Mouse (Mus musculus): ENCODE measurements around the gene Greb1.

Greb1 gene

DNA sequence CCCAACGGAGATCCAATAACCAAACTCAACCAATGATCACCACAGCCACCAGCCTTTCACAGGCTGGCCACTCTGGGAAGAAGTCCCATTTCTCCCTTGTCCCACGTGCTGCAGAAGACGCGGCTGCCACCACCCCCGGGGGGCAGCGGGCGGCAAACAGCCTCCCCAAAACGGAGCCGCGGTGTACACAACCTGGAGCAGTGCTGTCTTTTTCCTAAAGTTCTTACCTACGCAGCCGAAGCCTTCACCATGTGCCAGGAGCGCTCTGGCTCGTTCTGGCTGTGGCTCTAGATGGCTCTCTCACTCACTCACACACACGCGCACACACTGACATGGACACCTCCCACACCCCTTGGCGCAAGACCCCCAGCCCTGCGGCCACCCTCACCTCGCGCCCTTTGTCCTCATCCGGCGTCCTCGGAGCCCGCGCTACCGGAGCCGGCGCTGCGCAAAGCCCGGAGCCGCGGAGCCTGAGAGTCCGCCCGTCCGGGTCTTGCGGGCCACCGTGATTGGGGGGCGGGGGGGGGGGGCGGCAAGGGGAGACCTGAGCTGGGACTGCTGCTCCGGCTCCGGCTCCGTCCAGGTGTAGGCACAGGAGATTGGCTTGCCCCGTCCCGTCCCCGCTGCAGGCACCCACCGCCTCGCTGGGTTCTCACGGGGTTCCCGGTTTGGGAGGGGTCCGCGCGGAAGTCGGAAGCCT lies at the start of gene Greb1:
Gene Greb1, minus strand, starts transcription at position 628 of the 700 bp plus-strand sequence.
- DNase-seq (ENCODE audit: low spot score in 2 of 2), result no peak

DNA sequence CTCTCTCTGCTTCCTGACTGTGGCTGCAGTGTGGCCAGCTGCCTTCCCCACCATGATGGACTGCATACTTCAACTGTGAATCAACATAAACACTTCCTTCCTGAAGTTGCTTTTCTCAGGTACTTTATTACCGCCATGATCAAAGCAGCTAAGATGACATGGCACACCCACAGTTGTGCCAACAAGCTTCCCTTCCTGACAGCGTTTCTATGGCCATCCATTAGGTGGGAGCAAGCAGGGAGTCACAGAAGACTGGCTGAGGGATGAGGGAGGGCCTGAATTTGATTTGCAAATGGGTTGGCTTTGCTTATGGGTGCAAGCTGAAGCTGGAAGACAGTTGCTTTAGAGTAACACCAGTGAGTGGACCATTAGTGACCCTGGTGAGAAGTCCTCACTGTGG lies 49.1 kb upstream of the Greb1 start:
- no peak for DNase-seq (ENCODE audit: low spot score in 2 of 2)

DNA sequence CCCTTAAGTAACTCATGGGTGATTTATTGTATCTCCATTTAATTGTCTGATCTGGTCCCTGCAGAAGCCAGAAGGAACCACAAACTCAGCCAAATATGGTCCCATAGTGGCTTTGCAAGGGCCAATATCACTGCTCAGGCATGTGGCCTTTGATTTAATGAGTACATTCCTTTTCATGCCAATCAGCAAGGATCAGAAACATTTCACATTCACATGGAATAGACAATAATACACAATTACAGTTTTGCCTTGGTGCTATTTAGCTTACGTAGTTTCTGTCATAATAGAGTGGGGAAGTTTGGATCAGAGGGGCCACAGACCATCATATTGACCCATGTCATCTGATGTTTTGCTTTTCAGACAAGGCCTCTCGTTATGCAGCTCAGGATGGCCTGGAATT lies 47.8 kb upstream of the Greb1 start:
- DNase-seq (ENCODE audit: low spot score in 2 of 2), result no peak

DNA sequence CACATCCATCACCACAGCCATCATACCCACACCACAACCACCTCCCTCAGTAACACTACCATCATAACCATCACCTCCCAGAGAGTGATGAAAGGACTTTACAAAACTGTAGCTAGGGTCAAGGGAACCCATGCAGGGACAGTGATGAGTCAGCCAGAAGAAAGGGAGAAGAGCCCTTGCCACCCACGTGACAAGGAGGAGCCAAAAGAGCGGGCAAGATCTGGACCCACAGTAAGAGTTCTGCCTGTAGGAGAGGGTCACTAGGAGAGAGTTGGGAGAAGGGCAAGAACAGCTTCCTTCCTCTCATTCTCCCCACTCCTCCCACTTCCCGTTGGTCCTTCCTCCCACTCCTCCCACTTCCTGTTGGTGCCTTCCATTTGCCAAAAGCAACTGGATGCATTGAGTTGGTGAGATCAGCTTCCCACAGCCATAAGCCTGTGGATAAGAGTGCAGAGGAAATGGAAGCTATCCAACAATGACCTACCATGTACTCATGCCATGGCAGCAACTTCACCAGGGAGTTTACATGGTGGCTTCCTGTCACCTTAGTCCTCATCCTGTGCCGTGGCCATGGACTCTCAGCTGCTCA lies 46.6 kb upstream of the Greb1 start:
- no peak for DNase-seq (ENCODE audit: low spot score in 2 of 2)

DNA sequence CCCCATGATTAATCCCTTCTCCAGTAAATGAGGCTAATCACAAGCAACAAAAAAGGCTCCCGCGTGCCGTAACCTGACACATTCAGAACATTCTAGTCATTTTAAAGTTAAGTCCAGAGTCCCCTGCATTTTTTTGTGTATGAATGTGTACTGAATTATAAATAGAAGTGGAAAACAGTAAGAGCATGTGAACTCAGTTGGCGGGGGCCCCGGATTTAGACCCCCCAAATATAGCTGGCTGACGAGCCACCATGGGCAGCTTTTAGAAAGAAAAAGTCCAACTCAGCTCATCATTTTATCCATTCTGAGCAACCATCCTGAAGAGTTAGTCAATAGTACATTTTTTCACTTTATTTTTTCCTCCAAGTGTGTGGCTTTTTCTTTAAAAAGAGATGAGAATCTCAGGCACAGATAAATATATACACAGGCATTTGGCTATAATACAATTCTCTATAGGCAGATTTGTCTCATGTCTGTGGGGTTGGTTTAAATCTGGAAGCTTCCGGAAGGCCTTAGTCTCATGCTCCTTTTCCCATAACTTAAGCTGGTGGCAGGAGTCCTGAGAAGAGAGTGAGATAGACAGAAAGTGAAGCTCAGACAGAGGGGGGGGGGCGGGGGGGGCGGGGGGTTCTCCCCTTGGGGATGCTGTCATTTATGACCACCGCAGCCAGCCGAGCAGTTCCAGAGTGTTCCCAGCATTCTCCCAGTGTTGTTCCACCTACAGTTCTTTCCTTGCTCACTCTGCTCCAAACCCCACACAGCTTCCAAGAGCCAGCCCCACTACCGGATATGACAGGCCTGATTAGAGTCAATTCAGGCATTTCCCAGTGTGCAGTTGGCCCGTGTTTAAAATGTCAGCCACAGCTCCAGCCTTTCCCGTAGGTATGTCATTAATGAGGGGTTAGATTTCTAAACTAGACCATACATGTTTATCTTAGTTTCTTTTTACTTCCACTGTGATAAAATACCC lies 44.2 kb upstream of the Greb1 start:
- DNase-seq (ENCODE audit: low spot score in 2 of 2), result peak; percentile 51 to 53

DNA sequence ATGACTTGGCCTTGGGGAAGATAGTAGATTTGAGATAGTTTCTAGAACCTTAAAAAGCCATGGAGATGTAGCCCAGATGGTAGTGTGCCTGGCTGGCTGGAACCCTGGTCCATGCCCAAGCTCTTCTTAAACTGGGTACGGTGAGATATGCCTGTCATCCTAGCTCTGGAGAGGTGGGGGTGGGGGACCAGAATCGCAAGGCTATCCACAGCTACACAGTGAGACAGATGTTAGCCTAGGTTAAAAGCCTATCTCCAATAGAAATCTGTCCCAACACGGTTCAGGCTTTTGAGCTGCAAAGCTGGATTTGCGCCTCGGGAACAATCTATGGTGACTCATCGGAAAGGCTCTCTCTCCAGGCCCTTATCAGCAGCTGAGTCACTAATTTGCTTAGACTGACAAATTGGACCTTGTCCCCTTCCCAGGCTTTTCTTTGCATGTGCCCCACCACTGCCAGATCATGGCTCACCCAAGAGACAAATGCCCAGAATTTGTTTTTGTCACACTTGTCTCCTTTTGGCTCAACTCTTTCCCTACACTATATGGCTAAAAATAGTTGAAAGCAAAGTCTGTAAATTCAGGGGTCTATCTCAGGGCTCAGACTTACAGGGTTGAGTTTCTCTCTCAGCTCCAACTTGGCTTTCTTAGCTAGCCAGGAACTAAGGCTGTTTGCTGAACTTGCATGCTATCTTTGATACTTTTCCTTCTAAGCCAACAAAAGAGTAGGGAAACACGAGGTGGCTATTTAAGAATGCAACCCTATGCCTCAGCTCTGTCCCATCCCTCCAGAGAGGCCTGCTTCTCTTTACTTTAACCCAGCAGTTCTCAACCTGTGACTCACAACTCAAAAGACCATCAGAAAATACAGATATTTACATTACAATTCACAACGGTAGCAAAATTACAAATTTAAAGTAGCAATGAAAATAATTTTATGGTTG lies 40.4 kb upstream of the Greb1 start:
- DNase-seq (ENCODE audit: low spot score in 2 of 2), result no peak

DNA sequence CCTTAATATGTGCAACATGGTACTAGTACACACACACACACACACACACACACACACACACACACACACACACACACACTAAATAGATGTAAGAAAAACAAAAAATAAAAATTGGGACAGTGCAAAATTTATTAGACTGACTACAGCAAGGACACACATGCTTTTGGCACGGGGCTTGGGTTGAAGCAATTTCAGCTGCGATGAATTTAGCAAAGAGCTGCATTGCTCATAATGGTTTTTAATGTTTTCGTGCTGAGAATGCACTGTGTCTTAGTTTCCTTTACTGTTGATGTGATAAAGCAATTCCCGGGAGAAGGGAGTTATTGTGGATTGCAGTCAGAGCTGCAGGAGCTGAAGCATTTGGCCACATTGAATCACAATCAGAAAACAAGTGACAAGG lies 37.1 kb upstream of the Greb1 start:
- DNase-seq (ENCODE audit: low spot score in 2 of 2), result no peak

DNA sequence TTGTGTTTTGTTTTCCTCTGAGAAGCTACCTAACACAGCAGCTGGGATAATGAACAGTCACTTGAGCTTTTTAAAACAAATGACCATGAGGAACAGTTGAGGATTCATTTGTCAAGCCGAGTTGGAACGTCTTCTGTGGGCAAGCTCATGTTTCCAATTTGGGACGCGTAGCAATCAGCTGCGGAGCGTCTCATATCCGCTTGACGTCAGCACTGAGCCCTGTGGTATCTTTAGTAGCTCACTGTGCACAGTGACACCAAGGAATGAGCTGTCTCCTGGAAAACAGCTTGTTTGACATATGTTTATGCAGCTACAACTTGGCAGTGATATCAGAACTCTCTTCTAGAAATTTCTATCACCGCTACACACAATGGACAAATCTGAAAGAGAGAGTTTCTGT lies 35.5 kb upstream of the Greb1 start:
- peak; percentile 80 to 87 for DNase-seq (ENCODE audit: low spot score in 2 of 2)

DNA sequence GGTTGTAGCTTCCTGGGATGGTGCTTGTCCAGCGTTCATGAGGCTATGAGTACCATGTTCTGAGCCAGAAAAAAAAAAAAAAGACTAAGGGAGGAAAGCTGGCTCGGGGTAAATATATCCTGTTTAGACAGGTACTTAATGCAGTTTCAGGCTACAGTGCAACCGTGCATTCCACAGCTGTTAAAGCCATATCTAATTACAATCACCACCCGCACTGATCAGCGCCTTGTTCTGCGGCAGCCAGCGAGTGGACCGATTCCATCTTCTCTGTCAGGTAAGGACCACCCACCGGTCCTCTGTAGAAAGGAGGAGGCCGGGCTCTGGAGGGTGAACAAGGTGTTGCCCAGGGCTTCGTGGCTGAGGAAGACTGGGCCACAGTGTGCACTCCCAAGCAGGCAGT lies 34.0 kb upstream of the Greb1 start:
- no peak for DNase-seq (ENCODE audit: low spot score in 2 of 2)

DNA sequence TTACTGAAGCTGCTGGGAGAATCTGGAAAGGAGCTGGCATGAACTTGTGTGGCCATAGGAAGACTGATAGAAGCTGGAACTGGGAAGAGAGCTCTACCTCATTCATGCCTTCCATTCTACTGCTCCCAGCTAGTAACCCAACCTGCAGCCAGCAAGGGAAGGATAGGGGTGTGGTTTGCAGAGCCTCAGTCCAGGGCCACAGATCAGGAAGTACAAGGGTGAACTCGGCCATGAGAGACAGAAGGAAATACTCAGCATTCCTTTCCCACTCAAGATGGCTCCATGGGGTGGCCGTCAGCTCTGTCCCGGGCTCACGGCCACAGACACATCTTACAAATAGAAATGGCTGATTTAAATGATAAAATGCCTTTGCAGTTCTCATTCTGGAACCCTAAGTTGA lies 30.4 kb upstream of the Greb1 start:
- no peak for DNase-seq (ENCODE audit: low spot score in 2 of 2)

DNA sequence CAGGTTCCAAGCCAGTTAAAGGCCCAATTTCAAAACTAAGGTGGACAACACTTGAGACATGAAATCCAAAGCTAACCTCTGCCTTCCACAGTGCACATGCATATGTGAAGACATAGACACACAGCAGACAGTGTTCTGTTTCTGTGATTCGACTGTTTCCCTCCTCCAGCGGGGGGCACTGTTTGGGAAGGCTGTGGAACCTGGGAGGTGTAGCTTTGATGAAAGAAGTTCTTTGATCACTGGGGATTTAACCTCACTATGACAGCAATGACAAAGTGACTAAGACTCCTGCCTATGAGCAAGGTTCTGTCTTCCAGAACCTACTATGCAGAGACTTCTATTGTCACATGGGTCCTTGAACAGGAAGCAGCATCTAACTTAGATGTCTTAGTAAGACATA lies 29.1 kb upstream of the Greb1 start:
- no peak for DNase-seq (ENCODE audit: low spot score in 2 of 2)

DNA sequence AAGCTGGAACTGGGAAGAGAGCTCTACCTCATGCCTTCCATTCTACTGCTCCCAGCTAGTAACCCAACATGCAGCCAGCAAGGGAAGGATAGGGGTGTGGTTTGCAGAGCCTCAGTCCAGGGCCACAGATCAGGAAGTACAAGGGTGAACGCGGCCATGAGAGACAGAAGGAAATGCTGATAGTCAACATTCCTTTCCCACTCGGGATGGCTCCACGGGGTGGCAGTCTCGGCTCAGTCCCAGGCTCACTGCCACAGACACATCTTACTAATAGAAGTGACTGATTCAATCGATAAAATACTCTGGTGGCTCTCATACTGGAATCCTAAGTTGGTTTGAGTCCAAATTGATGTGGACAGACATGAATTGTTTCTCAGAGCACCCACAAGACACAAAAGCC lies 27.8 kb upstream of the Greb1 start:
- DNase-seq (ENCODE audit: low spot score in 2 of 2), result peak; percentile 47 to 48

DNA sequence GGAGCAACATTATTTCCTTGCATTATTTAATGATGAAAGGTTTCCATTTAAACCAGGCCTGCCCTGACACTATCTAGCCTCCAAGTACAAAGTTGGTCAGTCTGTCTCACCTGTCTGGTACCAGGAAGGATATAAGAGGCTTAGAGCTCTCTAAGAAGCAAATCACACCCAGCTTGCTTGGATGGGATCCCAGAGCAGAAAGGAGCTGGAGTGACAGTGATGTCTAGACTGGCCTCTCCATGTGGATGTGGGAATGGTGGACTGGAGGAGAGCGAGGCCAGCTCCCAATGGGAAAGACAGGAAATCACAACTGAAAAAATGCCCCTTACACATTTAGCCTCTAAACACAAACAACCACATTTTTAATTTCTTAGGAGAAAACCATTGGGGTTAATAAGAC lies 23.0 kb upstream of the Greb1 start:
- DNase-seq (ENCODE audit: low spot score in 2 of 2), result no peak

DNA sequence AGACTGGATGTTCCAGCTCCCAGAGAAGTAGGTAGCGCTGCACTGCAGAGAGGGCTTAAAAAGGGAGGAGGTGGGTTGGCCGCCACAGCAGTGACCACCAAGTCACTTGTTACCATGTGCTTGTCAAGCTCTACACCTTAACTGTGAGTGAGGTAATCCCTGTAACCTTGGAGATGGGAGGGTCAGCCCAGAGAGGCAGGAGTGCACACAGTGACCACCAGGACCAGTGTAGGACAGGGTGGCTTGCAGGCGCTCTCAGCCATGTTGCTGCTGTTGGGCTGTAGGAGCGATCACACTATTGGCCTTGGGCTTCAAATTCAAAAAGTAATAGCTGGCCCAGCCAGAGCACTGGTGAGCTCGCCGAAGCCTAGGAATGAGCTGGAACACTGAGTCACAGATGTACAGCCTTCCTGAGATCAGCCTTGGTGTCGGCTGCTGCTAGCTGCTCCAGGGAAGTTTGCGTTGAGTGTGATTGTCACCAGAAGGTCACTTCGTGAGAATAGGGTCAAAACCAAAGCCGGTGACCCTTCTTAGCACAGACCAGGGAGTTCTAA lies 21.6 kb upstream of the Greb1 start:
- no peak for DNase-seq (ENCODE audit: low spot score in 2 of 2)

DNA sequence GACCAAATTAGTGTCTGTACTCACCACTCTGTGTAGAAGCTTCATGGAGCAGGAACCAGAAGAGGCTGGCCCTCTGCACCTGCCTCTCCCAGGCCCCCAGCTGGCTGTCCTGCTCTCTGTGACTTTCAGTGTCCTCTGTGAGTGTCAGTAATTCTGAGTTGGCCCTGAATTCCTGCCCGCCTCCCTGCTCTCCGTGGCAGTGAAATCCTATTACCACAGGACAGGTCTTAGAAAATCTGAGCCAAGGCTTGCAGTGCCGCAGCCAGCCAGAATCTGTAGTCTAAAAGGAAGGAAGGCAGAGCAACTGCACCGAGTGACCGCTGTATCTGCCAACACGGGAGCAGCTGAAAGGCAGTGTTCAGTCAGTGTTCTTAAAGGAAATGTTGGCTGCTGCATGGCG lies 20.1 kb upstream of the Greb1 start:
- DNase-seq (ENCODE audit: low spot score in 2 of 2), result no peak

DNA sequence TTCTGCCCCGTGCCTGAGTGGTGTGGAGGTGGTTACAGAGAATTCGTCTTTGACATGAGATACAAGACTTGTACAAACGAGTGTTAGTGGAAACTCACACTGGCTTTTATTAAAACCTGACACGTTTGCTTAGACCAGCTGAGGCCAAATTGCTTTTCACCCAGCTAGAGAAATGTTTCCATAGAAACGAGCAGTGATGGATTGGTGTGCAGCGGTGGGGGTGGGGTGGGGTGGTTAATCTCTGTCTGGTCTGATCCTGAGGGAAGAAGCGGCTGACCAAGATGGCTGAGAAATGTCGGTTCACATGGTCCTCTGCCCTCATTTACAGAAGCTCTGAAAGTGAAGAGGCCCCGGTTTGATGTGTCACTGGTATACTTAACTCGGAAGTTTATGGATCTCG lies 17.8 kb upstream of the Greb1 start:
- no peak for DNase-seq (ENCODE audit: low spot score in 2 of 2)

DNA sequence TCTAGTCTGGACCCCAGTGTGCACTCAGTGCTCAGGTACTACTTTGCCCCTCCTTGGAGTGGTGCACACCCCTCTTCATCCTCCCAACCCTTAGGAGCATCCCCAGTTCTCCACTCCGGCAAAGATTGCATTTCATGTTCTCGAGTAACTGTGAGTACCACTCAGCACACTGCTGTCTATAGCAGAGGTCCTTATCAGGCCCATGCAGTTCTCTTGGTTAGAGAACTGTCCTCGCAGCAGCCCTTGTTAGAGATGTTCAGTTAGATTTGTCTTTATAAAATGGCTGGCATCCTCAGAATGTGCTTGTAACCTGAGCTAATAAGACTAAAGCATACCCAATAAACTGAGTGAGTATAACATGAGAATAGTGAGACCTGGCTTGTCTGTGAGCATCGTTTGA lies 16.5 kb upstream of the Greb1 start:
- DNase-seq (ENCODE audit: low spot score in 2 of 2), result no peak

DNA sequence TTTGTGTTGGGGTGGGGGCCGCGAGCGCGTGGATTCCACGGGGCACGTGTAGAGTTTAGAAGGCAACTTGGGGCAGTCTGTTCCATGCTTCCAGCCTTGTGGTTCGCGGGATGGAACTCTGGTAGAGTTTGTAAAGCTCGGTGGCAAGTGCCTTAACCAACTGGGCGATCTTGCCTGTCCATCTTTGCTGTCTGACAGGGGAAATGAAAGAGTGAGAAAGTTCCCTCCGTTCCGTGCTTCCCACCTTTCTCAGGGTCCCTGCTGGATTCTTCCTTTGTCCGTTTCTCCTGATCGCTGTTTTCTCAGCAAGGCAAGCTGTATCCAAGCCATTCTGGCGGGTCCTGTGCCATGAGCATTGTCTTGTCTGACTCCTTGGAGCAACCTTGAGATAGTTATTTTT lies 10.8 kb upstream of the Greb1 start:
- no peak for DNase-seq (ENCODE audit: low spot score in 2 of 2)

DNA sequence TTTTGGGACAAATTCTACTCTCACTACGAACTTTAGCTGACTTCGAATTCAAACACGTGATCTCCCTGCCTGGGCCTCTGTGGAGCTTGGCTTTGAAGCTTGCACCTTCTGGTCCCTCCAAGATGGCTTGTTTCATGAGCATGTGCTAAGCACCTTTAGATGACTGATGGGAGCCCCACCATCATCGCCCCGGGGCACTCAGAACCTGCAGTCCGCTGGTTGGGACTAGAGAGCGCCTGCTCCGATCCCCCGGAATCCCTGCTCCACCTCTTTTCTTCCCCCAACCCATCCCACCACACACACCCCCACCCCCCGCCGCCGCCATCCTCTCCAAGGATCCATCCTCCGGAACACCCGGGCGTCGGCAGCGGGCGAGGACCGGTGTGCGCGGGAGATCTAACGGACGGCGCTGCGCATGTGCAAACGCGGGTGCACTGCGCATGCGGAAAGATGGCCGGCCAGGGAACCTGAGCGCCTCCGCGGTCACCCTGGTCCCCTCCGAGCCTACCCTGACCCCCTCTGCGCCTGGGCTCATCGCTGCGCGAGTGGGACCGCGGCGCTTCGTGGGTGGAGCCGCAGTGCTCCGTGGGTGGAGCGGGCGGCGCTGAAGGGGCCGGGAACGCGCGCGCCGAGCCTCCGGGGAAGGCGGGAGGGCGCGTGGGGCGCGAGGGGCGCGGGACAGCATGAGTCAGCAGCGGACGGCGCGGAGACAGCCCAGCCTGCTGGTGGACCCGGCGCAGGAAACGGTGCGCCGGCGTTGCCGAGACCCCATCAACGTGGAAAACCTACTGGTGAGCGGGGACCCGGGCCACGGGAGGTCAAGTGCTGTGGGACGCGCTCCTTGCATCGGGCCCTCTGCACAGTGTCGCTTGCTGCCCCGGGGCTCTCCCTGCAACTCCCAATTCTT lies 10.1 kb upstream of the Greb1 start, which contains the start of gene E2f6:
Gene E2f6, plus strand, starts transcription at position 439 of the 907 bp plus-strand sequence.
- peak; percentile 80 to 84 for DNase-seq (ENCODE audit: low spot score in 2 of 2)

DNA sequence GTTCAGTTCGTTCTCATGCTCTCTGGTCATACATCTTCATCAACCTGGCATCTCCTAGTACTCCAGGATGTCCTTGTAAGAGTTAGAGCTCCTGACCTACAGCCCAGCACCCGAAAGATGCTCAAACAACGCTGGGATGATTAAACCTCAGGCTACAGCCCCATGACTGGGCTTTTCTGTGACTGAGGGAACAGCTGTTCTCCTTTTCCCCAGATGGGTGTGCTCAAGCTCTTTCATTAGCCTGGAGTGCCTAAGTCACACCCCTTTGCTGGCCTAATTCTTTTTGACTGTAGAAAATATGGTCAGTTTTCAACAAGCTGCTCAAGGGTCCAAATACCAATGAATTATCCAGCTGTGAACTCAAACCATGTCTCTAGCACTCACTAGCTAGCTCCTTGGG lies 7.4 kb upstream of the Greb1 start:
- DNase-seq (ENCODE audit: low spot score in 2 of 2), result peak; percentile 59 to 60
